Mouse (Mus musculus): Measurements from ENCODE around the gene Mak.

- TF ChIP-seq CTCF (IDR thresholded peaks at IDR 0.05) (no peak), EP300 (IDR thresholded peaks at IDR 0.05) (no peak)
Measured at GRCm38 (mm10) chr13:41002001-41002400, 77.5 kb downstream of the Mak start.
